Mouse (Mus musculus): ENCODE results near the gene Utp6.

Utp6 gene

DNA sequence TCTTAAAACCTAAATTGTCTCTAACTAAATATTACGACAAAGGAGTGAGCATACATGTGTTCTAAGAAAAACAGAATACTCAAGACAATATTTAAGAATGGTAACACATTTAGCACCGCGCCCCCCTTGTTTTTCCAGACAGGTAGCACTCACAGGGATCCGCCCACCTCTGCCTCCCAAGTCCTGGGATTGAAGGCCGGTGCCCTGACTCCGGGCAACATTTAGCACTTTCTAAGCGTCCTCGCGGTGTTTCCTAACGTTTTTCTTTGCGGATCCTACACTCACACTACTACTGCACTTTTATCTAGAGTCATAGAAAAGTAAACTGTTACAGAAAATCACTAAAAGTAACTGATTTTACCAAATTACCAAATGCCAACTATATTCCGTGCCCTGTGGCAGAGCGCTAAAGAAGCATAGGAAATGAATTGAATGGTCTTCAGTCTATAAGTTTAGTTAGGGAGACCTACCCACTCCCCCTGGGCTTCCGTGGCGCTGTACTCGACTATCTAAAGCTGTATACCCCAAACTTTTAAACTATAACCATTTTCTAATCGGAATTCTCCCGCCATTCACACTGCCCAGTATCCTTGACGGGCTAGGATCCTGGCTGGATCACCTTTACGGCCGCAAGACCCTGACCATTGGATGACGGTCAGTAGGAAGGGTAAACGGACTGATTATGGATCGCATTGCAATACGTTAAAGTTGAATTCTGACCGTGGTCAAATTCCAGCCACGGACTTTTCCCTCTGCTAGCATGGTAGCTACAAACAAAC lies 655 bp downstream of the Utp6 start:
- DNase-seq = no peak

DNA sequence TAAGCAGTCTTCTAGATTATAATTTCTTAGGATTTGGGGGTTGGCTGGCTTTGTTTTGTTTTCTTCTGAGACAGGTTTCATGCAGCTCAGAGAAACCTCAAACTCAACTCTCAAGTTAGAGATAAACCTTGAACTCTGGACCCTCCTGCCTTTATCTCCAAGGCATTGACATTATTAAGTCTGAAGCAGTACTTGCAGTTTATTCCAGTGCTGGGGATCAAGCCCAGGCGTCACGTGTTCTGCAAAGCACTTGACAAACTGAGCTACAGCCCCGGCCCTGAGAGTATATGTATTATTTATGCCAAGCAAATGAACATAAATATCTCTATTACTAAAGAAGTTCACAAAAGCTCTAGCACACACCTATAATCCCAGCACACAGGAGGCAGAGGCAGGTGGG lies 14.9 kb downstream of the Utp6 start:
- DNase-seq = no peak

- no peak for DNase-seq
These were observed 18.6 kb downstream of the Utp6 start for GRCm38 (mm10) chr11:79943601-79944000.

- DNase-seq = no peak
These were observed 19.1 kb downstream of the Utp6 start for GRCm38 (mm10) chr11:79943136-79943535.

- no peak for DNase-seq
These were observed 26.4 kb downstream of the Utp6 start for GRCm38 (mm10) chr11:79935766-79936165.

DNA sequence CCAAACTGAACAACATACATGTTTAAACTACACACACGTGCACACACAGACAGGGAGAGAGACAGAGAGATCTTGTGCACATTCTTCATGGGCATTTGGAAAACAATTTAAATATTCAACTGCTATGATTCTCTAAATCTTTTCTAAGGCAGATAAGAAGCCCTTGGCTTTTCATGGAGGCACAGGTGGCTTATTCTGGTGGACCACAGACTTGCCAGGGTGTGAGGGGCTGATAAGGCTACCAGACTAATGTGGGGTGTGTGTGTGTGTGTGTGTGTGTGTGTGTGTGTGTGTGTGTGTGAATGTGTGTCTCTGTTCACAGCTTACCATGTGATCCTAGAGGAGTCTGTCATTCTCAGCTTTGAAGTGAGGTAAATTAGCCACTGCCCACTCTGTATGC lies 39.4 kb downstream of the Utp6 start:
- DNase-seq = no peak

DNA sequence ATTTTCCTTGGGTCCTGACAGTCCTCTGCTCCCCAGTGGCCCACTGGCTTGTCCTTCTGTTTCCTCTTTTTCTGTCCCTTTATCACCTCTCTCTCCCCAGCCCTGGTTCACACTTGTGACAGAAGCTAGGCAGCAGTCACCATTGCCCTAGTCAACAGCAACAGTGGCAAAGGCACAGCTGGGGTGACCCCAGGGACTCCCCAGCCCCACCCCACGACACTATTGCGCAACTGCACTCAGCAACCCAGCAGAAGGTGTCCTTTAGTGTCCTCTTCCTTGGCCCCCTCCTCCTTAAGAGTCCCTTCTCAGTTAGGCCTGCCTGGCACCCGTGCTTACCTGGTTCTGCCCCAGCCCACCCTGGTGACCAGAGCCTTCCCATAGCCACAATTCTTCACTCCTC lies 40.0 kb downstream of the Utp6 start:
- DNase-seq = no peak

DNA sequence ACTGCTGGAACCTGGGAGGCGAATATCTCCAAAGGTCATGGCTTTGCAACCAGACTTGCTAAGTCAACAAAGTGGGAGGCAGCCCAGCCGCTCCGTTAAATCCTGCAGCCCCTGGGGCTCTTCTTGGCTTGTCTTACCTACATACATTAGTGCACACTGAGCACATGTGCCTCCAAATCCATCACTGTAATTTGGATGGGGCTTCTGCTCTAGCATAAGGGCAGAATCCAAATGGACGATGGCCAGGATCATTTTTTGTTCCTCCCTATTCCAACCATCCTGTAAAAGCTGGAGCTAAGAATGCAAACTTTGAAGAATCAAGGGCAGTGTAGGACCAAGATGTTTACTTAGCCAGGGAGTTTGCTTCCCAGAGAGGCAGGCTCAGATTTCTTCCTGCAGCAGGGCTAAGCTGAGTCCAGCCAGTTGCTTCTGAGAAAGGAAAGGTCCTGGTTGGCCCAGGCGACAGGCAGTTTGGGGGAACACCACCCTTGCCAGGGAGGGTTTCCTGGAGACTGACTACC lies 41.6 kb downstream of the Utp6 start:
- DNase-seq = no peak

- peak; percentile 76 to 77 for DNase-seq
These were observed 42.3 kb downstream of the Utp6 start for GRCm38 (mm10) chr11:79919685-79920504.

GRCm38 (mm10) chr11:79915696-79916349 lies 46.4 kb downstream of the Utp6 start:
- no peak for DNase-seq

GRCm38 (mm10) chr11:79908600-79909483 lies 53.3 kb downstream of the Utp6 start:
- DNase-seq = no peak

GRCm38 (mm10) chr11:79906920-79907319 lies 55.3 kb downstream of the Utp6 start:
- DNase-seq = no peak

DNA sequence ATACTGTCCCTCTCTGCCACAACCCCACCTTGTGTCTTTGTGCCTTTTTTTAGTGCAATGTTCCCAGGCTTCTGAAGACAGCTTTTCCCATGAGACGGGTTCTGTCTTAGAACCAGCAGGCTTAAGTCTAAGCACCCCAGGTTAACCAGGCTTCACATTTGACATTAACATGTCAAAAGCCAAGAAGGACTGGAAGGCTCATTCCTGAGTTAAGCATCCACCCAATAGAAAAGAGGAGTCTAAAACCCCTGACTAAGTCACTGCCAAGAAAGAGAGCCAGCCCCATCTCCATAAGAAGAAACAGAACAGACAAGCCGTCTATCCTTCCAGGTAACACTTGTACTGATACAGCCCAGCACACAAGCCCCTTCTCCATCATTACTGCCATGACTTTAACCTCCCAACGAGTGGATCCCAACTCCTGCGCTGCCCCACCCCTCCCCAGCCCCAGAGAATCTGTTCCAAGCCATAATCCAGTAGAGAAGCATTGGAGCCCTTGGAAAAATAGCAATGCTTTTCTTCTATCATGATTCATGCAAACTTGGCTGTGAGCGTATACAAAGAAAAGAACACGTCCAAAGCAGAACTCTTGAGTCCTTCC lies 59.2 kb downstream of the Utp6 start:
- no peak for DNase-seq

DNA sequence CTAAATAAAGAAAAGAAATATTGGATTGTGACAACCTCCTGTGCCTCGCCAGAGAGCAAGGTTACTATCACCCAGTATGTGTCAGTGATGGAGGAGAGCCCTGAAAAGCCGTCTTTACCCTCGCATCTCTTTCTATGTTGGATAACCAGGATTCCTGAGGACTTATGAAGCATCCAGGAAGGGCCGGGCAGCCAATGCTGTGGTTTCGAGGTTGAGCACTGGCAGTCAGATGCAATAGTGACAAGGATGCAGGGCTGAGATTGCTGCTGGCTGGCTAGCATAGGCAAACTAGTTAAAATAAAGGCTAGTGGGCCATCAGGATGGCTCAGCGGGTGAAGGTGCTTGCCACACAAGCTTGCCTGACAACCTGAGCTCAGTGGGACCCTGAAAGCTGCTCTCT lies 61.0 kb downstream of the Utp6 start:
- DNase-seq = no peak

DNA sequence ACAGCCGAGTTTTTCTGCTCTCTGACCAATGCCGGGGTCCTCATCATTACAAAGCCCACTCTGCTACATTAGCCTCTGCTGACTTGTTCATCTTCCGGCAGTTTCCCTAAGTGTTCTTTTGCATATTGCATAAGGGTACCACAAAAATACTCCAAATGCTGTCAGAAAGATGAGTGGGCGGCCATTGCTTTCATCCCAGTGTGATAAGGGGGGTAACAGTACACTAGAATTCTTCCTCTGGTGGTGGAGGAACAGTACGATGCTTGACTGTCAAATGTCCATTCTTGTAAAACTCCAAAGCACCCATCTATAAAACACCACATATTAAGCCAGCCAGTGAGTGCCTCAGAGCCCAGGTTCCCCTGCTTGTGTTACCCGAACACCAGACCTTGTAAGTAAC lies 69.9 kb downstream of the Utp6 start:
- DNase-seq = no peak

DNA sequence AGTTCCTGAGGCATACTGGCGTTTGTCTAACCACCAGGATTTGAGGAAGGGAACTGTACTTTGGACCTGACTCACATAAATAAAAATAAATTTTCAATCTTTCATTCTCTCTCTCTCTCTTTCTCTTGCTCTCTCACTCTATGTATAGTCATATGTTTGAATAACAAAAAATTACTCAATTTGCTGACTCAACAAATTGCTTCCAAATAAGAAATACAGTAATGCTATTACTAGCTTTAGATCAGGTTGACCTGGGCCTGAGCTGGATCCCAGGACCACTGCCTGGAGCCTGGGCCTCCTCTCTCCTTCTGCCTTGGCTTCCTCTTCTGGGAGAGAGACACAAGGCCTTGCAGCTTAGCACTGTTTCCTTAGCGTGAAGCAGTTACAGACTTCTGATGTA lies 71.4 kb downstream of the Utp6 start:
- no peak for DNase-seq

GRCm38 (mm10) chr11:79886961-79887360 lies 75.2 kb downstream of the Utp6 start:
- DNase-seq = no peak

DNA sequence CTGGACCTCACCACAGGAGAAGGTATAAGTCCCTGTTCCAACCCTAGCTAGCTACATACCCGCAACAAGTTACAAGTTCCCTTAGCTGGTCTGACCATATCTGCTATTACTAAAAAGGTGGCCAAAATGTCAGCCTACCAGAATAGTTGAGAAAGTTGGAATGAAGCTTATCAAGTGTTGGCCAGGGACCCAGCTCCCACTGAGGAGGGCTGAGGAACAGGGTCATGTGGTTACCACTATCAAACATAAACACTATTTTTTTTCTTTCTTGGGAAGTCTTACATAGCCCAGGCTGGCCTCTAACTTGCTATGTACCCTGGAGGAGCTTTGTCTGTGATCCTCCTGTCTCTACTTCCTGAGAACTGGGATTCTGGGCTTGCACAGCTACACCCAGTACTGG lies 75.8 kb downstream of the Utp6 start:
- DNase-seq = no peak

- no peak for DNase-seq
These were observed 76.3 kb downstream of the Utp6 start for GRCm38 (mm10) chr11:79885713-79886393.

DNA sequence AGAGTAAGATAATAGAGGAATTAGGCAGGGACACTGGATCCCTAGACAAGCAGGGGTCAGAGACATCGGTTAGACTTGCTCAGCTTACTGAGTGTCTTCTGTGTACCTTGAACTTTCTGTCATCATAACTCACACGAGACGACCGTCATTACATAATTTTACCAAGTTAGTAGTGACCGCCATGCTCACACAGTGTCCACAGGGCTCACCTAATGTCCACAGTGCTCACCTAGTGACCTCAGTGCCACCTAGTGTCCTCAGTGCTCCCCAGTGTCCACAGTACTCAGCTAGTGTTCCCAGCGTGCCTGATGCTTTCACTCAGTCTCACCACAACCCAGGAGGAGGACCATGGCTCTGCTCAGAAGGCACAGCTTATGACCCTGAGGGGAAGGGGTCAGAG lies 77.4 kb downstream of the Utp6 start:
- DNase-seq = no peak

All from B cell, adult 2 months (primary cell).